Mouse (Mus musculus) liver, postnatal 0 days (tissue): ENCODE measurements at regions not wholly inside any gene's neighbourhood (a gene's known extent, or its start where the extent isn't known, plus 50 kb on each side); places are given as distances from the start of the nearest gene placed in this dataset.

Source experiments
- ATAC-seq: fragments of 200-750 bp; cut with Nextera tagmentation; 2 replicates; pipeline ENCODE4 v1.8.0; 2017; ENCODE audit warnings: mild to moderate bottlenecking, moderate library complexity
- DNase-seq: peaks from one replicate; pipeline ENCODE4 v3.0.0-alpha.2; 2016
- H3K27ac ChIP-seq: fragments of 300-500 bp; sonication (generic); 2 replicates; pipeline ENCODE4 v1.5.1; 2014; ENCODE audit warnings: antibody characterized with exemption, moderate library complexity, mild to moderate bottlenecking, low read depth
- H3K27me3 ChIP-seq: fragments of 300-500 bp; sonication (generic); 2 replicates; pipeline ENCODE4 v1.6.1; 2014; ENCODE audit warnings: low read length, control low read depth, mixed read lengths; ENCODE audit not compliant: insufficient read depth
- H3K36me3 ChIP-seq: fragments of 300-500 bp; sonication (generic); replicated peaks from 2 replicates; pipeline ENCODE4 v1.6.1; 2014; ENCODE audit warnings: mild to moderate bottlenecking, control low read depth, low read length, moderate library complexity, mixed read lengths; ENCODE audit not compliant: insufficient read depth
- H3K4me1 ChIP-seq: fragments of 300-500 bp; sonication (generic); 2 replicates; pipeline ENCODE4 v1.6.1; 2014; ENCODE audit warnings: antibody characterized with exemption, mild to moderate bottlenecking, control low read depth; ENCODE audit not compliant: insufficient read depth
- H3K4me2 ChIP-seq: fragments of 300-500 bp; sonication (generic); 2 replicates; pipeline ENCODE4 v1.6.1; 2014; ENCODE audit warnings: low read depth, mild to moderate bottlenecking, low read length, moderate library complexity, mixed read lengths
- H3K4me3 ChIP-seq: fragments of 300-500 bp; sonication (generic); 2 replicates; pipeline ENCODE4 v1.5.1; 2014; ENCODE audit warnings: low read depth, low read length
- H3K9ac ChIP-seq: fragments of 300-500 bp; sonication (generic); replicated peaks from 2 replicates; pipeline ENCODE4 v1.6.1; 2014; ENCODE audit warnings: mild to moderate bottlenecking, moderate library complexity
- H3K9me3 ChIP-seq: fragments of 300-500 bp; sonication (generic); 2 replicates; pipeline ENCODE4 v1.6.1; 2016; ENCODE audit warnings: mild to moderate bottlenecking, control low read depth, low read length, mixed read lengths
- CTCF ChIP-seq: sonication (generic); IDR thresholded peaks from 2 replicates; pipeline ENCODE4 v1.5.1; 2016; ENCODE audit warnings: antibody characterized with exemption, low read depth
- EP300 ChIP-seq: IDR thresholded peaks from 2 replicates; pipeline ENCODE4 v1.6.1; 2016; ENCODE audit warnings: antibody characterized with exemption, low read depth, mild to moderate bottlenecking
- WGBS: fragments of 180-500 bp; shearing (Covaris S2); extraction: QIAGEN DNeasy Blood & Tissue Kit; methylation state at CpG from one replicate; pipeline ENCODE4 v1.1.7; 2014; ENCODE audit not compliant: insufficient replicate concordance; 5-methylcytosine and 5-hydroxymethylcytosine counted together

- no peak for ATAC-seq
- no peak overlapping the region for H3K9ac ChIP-seq
- H3K4me1 ChIP-seq: no peaks in the 10 kb centered on the region
- H3K36me3 ChIP-seq: no peaks in the 10 kb centered on the region
- 87% methylated on average over 8 of the region's 8 CpGs for WGBS
- no peaks in the 10 kb centered on the region for H3K27me3 ChIP-seq
- H3K27ac ChIP-seq: no peak overlapping the region
- H3K4me2 ChIP-seq: no peak overlapping the region
- no peaks in the 10 kb centered on the region for H3K9me3 ChIP-seq
- DNase-seq: no peak
- TF ChIP-seq EP300: no peak
- TF ChIP-seq CTCF: no peak
- H3K4me3 ChIP-seq: no peak overlapping the region
Observed at GRCm38 (mm10) chr5:149911968-149912367, 106.5 kb upstream of the Rxfp2 start.

GRCm38 (mm10) chr5:149915761-149916160 lies 102.7 kb upstream of the Rxfp2 start:
- no peak overlapping the region for H3K9ac ChIP-seq
- no peaks in the 10 kb centered on the region for H3K36me3 ChIP-seq
- H3K9me3 ChIP-seq: no peaks in the 10 kb centered on the region
- no peaks in the 10 kb centered on the region for H3K4me1 ChIP-seq
- no peak overlapping the region for H3K4me3 ChIP-seq
- H3K4me2 ChIP-seq: no peak overlapping the region
- H3K27ac ChIP-seq: no peak overlapping the region
- ATAC-seq (no peak), DNase-seq (no peak)
- no peak for TF ChIP-seq CTCF
- TF ChIP-seq EP300: no peak
- H3K27me3 ChIP-seq: no peaks in the 10 kb centered on the region

GRCm38 (mm10) chr5:149917374-149917773 lies 101.1 kb upstream of the Rxfp2 start:
- H3K4me1 ChIP-seq: no peaks in the 10 kb centered on the region
- H3K4me3 ChIP-seq: no peak overlapping the region
- no peak for TF ChIP-seq EP300
- peak; percentile 46 for TF ChIP-seq CTCF
- H3K27me3 ChIP-seq: no peaks in the 10 kb centered on the region
- no peak overlapping the region for H3K27ac ChIP-seq
- H3K9me3 ChIP-seq: no peaks in the 10 kb centered on the region
- ATAC-seq: no peak
- no peaks in the 10 kb centered on the region for H3K36me3 ChIP-seq
- 34% methylated on average over 3 of the region's 3 CpGs for WGBS
- peak; percentile 18 for DNase-seq
- H3K4me2 ChIP-seq: no peak overlapping the region
- no peak overlapping the region for H3K9ac ChIP-seq

GRCm38 (mm10) chr5:149919097-149919496 lies 99.4 kb upstream of the Rxfp2 start:
- H3K4me1 ChIP-seq: no peaks in the 10 kb centered on the region
- no peak overlapping the region for H3K9ac ChIP-seq
- WGBS: 60% methylated on average over 4 of the region's 4 CpGs
- DNase-seq (no peak), ATAC-seq (no peak)
- H3K27me3 ChIP-seq: no peaks in the 10 kb centered on the region
- H3K9me3 ChIP-seq: no peaks in the 10 kb centered on the region
- no peak overlapping the region for H3K4me2 ChIP-seq
- TF ChIP-seq EP300: no peak
- TF ChIP-seq CTCF: no peak
- H3K4me3 ChIP-seq: no peak overlapping the region
- H3K36me3 ChIP-seq: no peaks in the 10 kb centered on the region
- H3K27ac ChIP-seq: no peak overlapping the region

GRCm38 (mm10) chr5:149920326-149920725 lies 98.1 kb upstream of the Rxfp2 start:
- H3K36me3 ChIP-seq: no peaks in the 10 kb centered on the region
- WGBS: 78% methylated on average over 4 of the region's 4 CpGs
- TF ChIP-seq CTCF (no peak), EP300 (no peak)
- H3K4me1 ChIP-seq: no peaks in the 10 kb centered on the region
- no peak overlapping the region for H3K4me3 ChIP-seq
- H3K27me3 ChIP-seq: no peaks in the 10 kb centered on the region
- H3K27ac ChIP-seq: no peak overlapping the region
- no peaks in the 10 kb centered on the region for H3K9me3 ChIP-seq
- H3K9ac ChIP-seq: no peak overlapping the region
- H3K4me2 ChIP-seq: no peak overlapping the region
- ATAC-seq: no peak
- no peak for DNase-seq

- H3K4me1 ChIP-seq: no peaks in the 10 kb centered on the region
- no peaks in the 10 kb centered on the region for H3K36me3 ChIP-seq
- TF ChIP-seq EP300: no peak
- TF ChIP-seq CTCF: no peak
- no peak overlapping the region for H3K4me2 ChIP-seq
- H3K9ac ChIP-seq: no peak overlapping the region
- no peak overlapping the region for H3K4me3 ChIP-seq
- ATAC-seq (no peak), DNase-seq (no peak)
- no peaks in the 10 kb centered on the region for H3K9me3 ChIP-seq
- H3K27me3 ChIP-seq: no peaks in the 10 kb centered on the region
- no peak overlapping the region for H3K27ac ChIP-seq
- WGBS: 80% methylated on average over 10 of the region's 10 CpGs
Observed at GRCm38 (mm10) chr5:149924501-149924900, 94.0 kb upstream of the Rxfp2 start.

GRCm38 (mm10) chr5:149926786-149927185 lies 91.7 kb upstream of the Rxfp2 start:
- no peak for DNase-seq
- no peak for TF ChIP-seq CTCF
- TF ChIP-seq EP300: no peak
- no peaks in the 10 kb centered on the region for H3K36me3 ChIP-seq
- H3K4me3 ChIP-seq: no peak overlapping the region
- no peak overlapping the region for H3K27ac ChIP-seq
- H3K9me3 ChIP-seq: no peaks in the 10 kb centered on the region
- no peaks in the 10 kb centered on the region for H3K27me3 ChIP-seq
- WGBS: 75% methylated on average over 2 of the region's 2 CpGs
- ATAC-seq: no peak
- no peak overlapping the region for H3K9ac ChIP-seq
- no peak overlapping the region for H3K4me2 ChIP-seq
- no peaks in the 10 kb centered on the region for H3K4me1 ChIP-seq
